Mouse (Mus musculus) midbrain, embryonic 13.5 days (tissue): Measurements from ENCODE around the gene Dse. TPM values are rescaled to one million over a fixed set of nuclear protein-coding genes. Genes with fewer than 3 reads are reported as not detected.

ENCODE experiments used
- ATAC-seq: fragments of 200-750 bp; cut with Nextera tagmentation; 2 replicates; pipeline ENCODE4 v1.8.0; 2017; ENCODE audit warnings: mild to moderate bottlenecking, moderate TSS enrichment, moderate library complexity
- H3K27ac ChIP-seq: fragments of 300-500 bp; sonication (generic); 2 replicates; pipeline ENCODE4 v1.5.1; 2015; ENCODE audit warnings: inconsistent platforms, mild to moderate bottlenecking, moderate library complexity
- H3K27me3 ChIP-seq: fragments of 300-500 bp; sonication (generic); 2 replicates; pipeline ENCODE4 v1.6.1; 2015; ENCODE audit warnings: mild to moderate bottlenecking, inconsistent platforms
- H3K36me3 ChIP-seq: fragments of 300-500 bp; sonication (generic); 2 replicates; pipeline ENCODE4 v1.6.1; 2015; ENCODE audit warnings: mild to moderate bottlenecking, inconsistent platforms
- H3K4me1 ChIP-seq: fragments of 300-500 bp; sonication (generic); replicated peaks from 2 replicates; pipeline ENCODE4 v1.6.1; 2015; ENCODE audit warnings: inconsistent platforms
- H3K4me2 ChIP-seq: fragments of 300-500 bp; sonication (generic); replicated peaks from 2 replicates; pipeline ENCODE4 v1.6.1; 2015; ENCODE audit warnings: moderate library complexity, mild to moderate bottlenecking, inconsistent platforms
- H3K4me3 ChIP-seq: fragments of 300-500 bp; sonication (generic); replicated peaks from 2 replicates; pipeline ENCODE4 v1.5.1; 2015; ENCODE audit warnings: mild to moderate bottlenecking, inconsistent platforms
- H3K9ac ChIP-seq: fragments of 300-500 bp; sonication (generic); replicated peaks from 2 replicates; pipeline ENCODE4 v1.6.1; 2015; ENCODE audit warnings: mild to moderate bottlenecking, inconsistent platforms
- H3K9me3 ChIP-seq: fragments of 300-500 bp; sonication (generic); 2 replicates; pipeline ENCODE4 v1.6.1; 2016; ENCODE audit warnings: mild to moderate bottlenecking, inconsistent platforms
- WGBS: fragments of 180-500 bp; shearing (Covaris S2); methylation state at CpG from one replicate; pipeline ENCODE4 v1.1.7; 2015; 5-methylcytosine and 5-hydroxymethylcytosine counted together
- polyA plus RNA-seq: library from polyadenylated mRNA; unstranded; fragments of >200 nt; fragmentation: Nextera tagmentation; extraction: Ambion mirVana; gene quantifications from 2 replicates; pipeline ENCODE4 v1.2.1, GENCODE M21; 2015

Dse gene
- polyA plus RNA-seq, 1 experiment from 2014 or later = 6.2 TPM

DNA sequence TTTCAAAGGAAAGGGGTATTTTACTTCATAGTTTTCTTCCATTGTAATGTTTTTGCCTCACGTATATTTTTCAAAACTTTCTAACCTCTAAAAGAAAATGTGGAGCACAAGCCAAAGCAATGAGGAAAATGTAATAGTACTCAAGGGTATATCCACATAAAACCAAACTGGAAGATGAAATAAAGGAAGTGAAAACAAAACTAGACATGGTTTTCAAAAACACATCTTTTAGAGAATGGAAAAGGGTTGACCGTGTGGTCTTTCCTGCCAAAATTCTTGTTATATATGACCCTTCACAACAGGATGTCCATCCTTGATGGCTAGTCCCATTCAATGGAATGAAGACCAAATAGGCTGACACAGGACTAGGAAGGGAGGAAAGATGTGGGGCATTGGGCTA lies 89.1 kb downstream of the Dse start:
- no peak overlapping the region for H3K9ac ChIP-seq
- H3K36me3 ChIP-seq = no peaks in the 10 kb centered on the region
- no peak overlapping the region for H3K4me3 ChIP-seq
- H3K27ac ChIP-seq = no peak overlapping the region
- no peaks in the 10 kb centered on the region for H3K4me1 ChIP-seq
- WGBS = 96% methylated on average over 2 of the region's 2 CpGs
- H3K9me3 ChIP-seq = no peaks in the 10 kb centered on the region
- H3K27me3 ChIP-seq = no peaks in the 10 kb centered on the region
- no peak for ATAC-seq
- no peak overlapping the region for H3K4me2 ChIP-seq

DNA sequence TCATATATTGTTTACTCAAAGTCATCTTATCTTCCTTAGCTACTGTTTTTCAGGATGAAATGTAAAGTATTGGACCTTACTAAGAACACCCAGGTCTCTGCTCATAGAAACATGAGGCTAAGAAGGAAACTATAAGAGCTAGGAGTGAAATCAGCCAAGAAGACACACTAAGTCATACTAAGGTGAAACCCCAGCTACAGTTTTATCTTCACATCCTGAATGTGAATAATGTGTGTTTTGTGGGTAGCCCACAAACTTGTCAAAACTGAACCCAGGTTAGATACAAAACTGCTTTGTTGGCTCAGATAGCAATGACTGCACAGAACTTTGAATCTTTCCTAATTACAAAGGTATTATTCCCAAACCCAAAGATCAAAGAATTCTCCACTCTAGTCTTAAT lies 89.7 kb downstream of the Dse start:
- Histone ChIP-seq H3K36me3 (no peaks in the 10 kb centered on the region), H3K4me2 (no peak overlapping the region), H3K27me3 (no peaks in the 10 kb centered on the region), H3K4me1 (no peaks in the 10 kb centered on the region), H3K9ac (no peak overlapping the region), H3K27ac (no peak overlapping the region), H3K4me3 (no peak overlapping the region), H3K9me3 (no peaks in the 10 kb centered on the region)
- no peak for ATAC-seq

- 85% methylated on average over 3 of the region's 3 CpGs for WGBS
- H3K4me2 ChIP-seq = no peak overlapping the region
- H3K9me3 ChIP-seq = no peaks in the 10 kb centered on the region
- H3K4me1 ChIP-seq = no peaks in the 10 kb centered on the region
- H3K4me3 ChIP-seq = no peak overlapping the region
- no peak for ATAC-seq
- no peaks in the 10 kb centered on the region for H3K36me3 ChIP-seq
- no peak overlapping the region for H3K9ac ChIP-seq
- H3K27me3 ChIP-seq = no peaks in the 10 kb centered on the region
- H3K27ac ChIP-seq = no peak overlapping the region
Observed at GRCm38 (mm10) chr10:34117131-34117530, 90.4 kb downstream of the Dse start.

DNA sequence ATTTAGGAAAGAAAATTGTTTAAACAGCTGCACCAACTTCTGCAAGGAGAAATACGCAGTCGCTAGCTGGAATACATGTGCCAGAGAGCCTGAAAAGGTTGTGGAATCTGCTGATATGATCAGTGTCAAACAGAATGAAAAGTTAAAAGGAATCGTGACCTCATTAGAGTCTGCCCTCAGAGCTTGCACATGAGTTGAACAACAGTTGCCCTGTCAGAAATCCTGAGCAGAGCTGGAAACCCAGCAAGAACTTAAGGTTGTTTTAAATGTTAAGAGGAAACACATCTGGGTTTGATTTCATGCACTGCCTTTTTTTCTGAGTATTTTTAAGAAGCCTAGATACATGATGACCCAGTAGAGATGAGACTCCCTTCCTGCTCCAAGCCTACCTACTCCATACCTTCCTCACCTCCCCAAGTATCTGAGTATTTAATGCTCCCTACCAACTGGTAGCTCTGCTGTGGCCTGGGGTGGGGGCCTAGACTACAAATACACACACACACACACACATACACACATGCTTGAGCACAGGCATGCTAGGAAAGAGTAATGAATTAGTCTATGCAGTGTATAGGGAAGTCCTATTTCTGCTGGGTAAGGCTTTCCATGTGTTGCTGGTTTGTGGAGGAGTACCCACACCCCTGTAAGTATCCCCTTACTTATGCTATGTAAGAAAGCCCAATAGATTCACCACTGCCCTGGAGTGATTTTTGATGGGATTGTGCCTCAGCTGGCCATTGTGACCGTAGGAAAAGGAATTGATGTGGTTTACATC lies 95.4 kb downstream of the Dse start:
- 90% methylated on average over 4 of the region's 4 CpGs for WGBS
- H3K4me1 ChIP-seq = no peaks in the 10 kb centered on the region
- no peak overlapping the region for H3K4me2 ChIP-seq
- ATAC-seq = no peak
- H3K4me3 ChIP-seq = no peak overlapping the region
- H3K27ac ChIP-seq = no peak overlapping the region
- H3K9me3 ChIP-seq = no peaks in the 10 kb centered on the region
- H3K9ac ChIP-seq = no peak overlapping the region
- no peaks in the 10 kb centered on the region for H3K27me3 ChIP-seq
- no peaks in the 10 kb centered on the region for H3K36me3 ChIP-seq

DNA sequence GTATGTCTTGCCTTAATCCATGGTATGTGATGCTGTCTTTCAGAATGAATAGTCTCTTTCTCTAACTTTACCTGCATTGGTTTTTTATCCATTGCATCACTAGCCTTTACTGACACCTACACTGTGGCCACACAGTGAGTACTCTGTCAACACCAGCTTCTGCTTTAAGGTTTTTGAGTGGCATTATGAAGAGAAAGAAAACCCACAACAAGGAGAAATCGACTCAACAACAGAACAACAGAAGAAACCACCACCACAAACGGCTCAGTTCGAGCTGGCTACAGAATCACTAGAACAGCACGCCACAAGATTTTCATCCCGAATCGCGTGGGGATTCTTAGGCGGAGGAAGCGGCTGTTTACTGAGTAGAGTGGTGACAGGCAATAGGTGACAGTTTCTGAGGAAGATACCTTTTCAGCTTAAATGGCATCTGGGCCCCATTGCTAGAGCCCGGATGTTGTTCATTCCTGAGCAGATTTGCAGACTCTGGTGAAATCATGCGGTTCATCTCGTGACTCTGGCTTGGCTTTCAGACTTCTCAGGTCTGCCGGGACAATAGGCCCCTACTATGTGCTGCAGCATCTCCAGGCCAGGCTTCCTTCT lies 96.6 kb downstream of the Dse start:
- Histone ChIP-seq H3K36me3 (no peaks in the 10 kb centered on the region), H3K4me2 (no peak overlapping the region), H3K27me3 (no peaks in the 10 kb centered on the region), H3K9me3 (no peaks in the 10 kb centered on the region), H3K4me1 (no peaks in the 10 kb centered on the region), H3K27ac (no peak overlapping the region), H3K9ac (no peak overlapping the region), H3K4me3 (no peak overlapping the region)
- no peak for ATAC-seq
- 84% methylated on average over 13 of the region's 13 CpGs for WGBS

Other genes with a start within 250 kb of the Dse start
- gene Rwdd1, start 188.1 kb downstream of the Dse start, polyA plus RNA-seq = 131 and 138 TPM in 2 replicates
- not detected in 2 replicates for gene Trappc3l, start 170.1 kb downstream of the Dse start, polyA plus RNA-seq
- not detected in 2 replicates for gene Calhm4, start 163.4 kb downstream of the Dse start, polyA plus RNA-seq
- 0.16 and 0.32 TPM in 2 replicates for gene Calhm5, start 111.2 kb downstream of the Dse start, polyA plus RNA-seq
- 0.19 and 0.31 TPM in 2 replicates for gene Calhm6, start 79.7 kb downstream of the Dse start, polyA plus RNA-seq
- gene Tspyl1, start 74.5 kb upstream of the Dse start, polyA plus RNA-seq = 137 and 142 TPM in 2 replicates
- 207 and 216 TPM in 2 replicates for gene Tspyl4, start 89.7 kb upstream of the Dse start, polyA plus RNA-seq
- gene Col10a1, start 182.3 kb upstream of the Dse start, polyA plus RNA-seq = 0.05 TPM in 1 of 2 replicates, not detected in the other
- 2.7 and 2.8 TPM in 2 replicates for gene Nt5dc1, start 210.8 kb upstream of the Dse start, polyA plus RNA-seq